Mouse (Mus musculus) embryo, embryonic 11.5 days (tissue): ENCODE measurements at regions not wholly inside any gene's neighbourhood (a gene's known extent, or its start where the extent isn't known, plus 50 kb on each side); places are given as distances from the start of the nearest gene placed in this dataset.
A peak's percentile ranks its signal among the peaks of the same experiment; 100 is the strongest.

Experiments used
- DNase-seq: peaks from one replicate; pipeline ENCODE4 v3.0.0-alpha.2; 2012; ENCODE audit warnings: low read depth, low spot score

- DNase-seq, result no peak
Measured at GRCm38 (mm10) chr2:46183241-46183640, 1066.0 kb upstream of the Zeb2 start.

- DNase-seq, result no peak
Measured at GRCm38 (mm10) chr2:46179741-46180140, 1062.5 kb upstream of the Zeb2 start.

- no peak for DNase-seq
Measured at GRCm38 (mm10) chr2:46168488-46168887, 1051.3 kb upstream of the Zeb2 start.

- DNase-seq, result no peak
Measured at GRCm38 (mm10) chr2:46149848-46150247, 1032.7 kb upstream of the Zeb2 start.

- no peak for DNase-seq
Measured at GRCm38 (mm10) chr2:46119871-46120270, 1002.7 kb upstream of the Zeb2 start.

- no peak for DNase-seq
Measured at GRCm38 (mm10) chr2:46106991-46107390, 989.8 kb upstream of the Zeb2 start.

- no peak for DNase-seq
Measured at GRCm38 (mm10) chr2:46065034-46065802, 948.0 kb upstream of the Zeb2 start.

GRCm38 (mm10) chr2:46055729-46056128 is 938.5 kb upstream of the Zeb2 start:
- DNase-seq, result no peak

- DNase-seq, result no peak
Measured at GRCm38 (mm10) chr2:46054902-46055301, 937.7 kb upstream of the Zeb2 start.

GRCm38 (mm10) chr2:46021854-46022253 is 904.7 kb upstream of the Zeb2 start:
- no peak for DNase-seq

GRCm38 (mm10) chr2:46013771-46014269 is 896.6 kb upstream of the Zeb2 start:
- no peak for DNase-seq

- no peak for DNase-seq
Measured at GRCm38 (mm10) chr2:46012716-46013115, 895.5 kb upstream of the Zeb2 start.

GRCm38 (mm10) chr2:45975157-45975556 is 858.0 kb upstream of the Zeb2 start:
- DNase-seq, result no peak

GRCm38 (mm10) chr2:45968635-45969034 is 851.4 kb upstream of the Zeb2 start:
- no peak for DNase-seq

GRCm38 (mm10) chr2:45956792-45957330 is 839.7 kb upstream of the Zeb2 start:
- no peak for DNase-seq

GRCm38 (mm10) chr2:45948758-45949157 is 831.6 kb upstream of the Zeb2 start:
- no peak for DNase-seq

GRCm38 (mm10) chr2:45925791-45926480 is 808.7 kb upstream of the Zeb2 start:
- DNase-seq, result no peak

- DNase-seq, result no peak
Measured at GRCm38 (mm10) chr2:45908871-45909270, 791.7 kb upstream of the Zeb2 start.

- DNase-seq, result peak; percentile 3
Measured at GRCm38 (mm10) chr2:45904623-45905235, 787.5 kb upstream of the Zeb2 start.

- no peak for DNase-seq
Measured at GRCm38 (mm10) chr2:45904090-45904489, 786.9 kb upstream of the Zeb2 start.

GRCm38 (mm10) chr2:45903350-45903749 is 786.2 kb upstream of the Zeb2 start:
- DNase-seq, result no peak

GRCm38 (mm10) chr2:45901892-45902291 is 784.7 kb upstream of the Zeb2 start:
- no peak for DNase-seq
